Mouse (Mus musculus) kidney, embryonic 16.5 days (tissue): ENCODE results near the gene Hnmt. TPM values are rescaled to one million over a fixed set of nuclear protein-coding genes. Genes with fewer than 3 reads are reported as not detected.
"Not testable (repeated sequence)": the region's sequence is repeated elsewhere in the genome, so short reads cannot be mapped to it uniquely, and the experiment has no call there.

ENCODE experiments used
- ATAC-seq: fragments of 200-750 bp; cut with Nextera tagmentation; 2 replicates; pipeline ENCODE4 v1.8.0; 2017; ENCODE audit warnings: moderate TSS enrichment; ENCODE audit not compliant: low FRiP score, low TSS enrichment
- H3K27ac ChIP-seq: fragments of 300-500 bp; sonication (generic); 2 replicates; pipeline ENCODE4 v1.5.1; 2014; ENCODE audit warnings: low read length
- H3K27me3 ChIP-seq: fragments of 300-500 bp; sonication (generic); 2 replicates; pipeline ENCODE4 v1.6.1; 2014; ENCODE audit warnings: low read length, control low read depth, mixed read lengths; ENCODE audit not compliant: insufficient read depth
- H3K36me3 ChIP-seq: fragments of 300-500 bp; sonication (generic); 2 replicates; pipeline ENCODE4 v1.6.1; 2014; ENCODE audit warnings: low read length, control low read depth, mixed read lengths; ENCODE audit not compliant: insufficient read depth
- H3K4me1 ChIP-seq: fragments of 300-500 bp; sonication (generic); 2 replicates; pipeline ENCODE4 v1.6.1; 2014; ENCODE audit warnings: low read length, control low read depth, mixed read lengths; ENCODE audit not compliant: insufficient read depth
- H3K4me2 ChIP-seq: fragments of 300-500 bp; sonication (generic); replicated peaks from 2 replicates; pipeline ENCODE4 v1.6.1; 2014; ENCODE audit warnings: low read depth, low read length
- H3K4me3 ChIP-seq: fragments of 300-500 bp; sonication (generic); 2 replicates; pipeline ENCODE4 v1.5.1; 2014; ENCODE audit warnings: mild to moderate bottlenecking, low read length
- H3K9ac ChIP-seq: fragments of 300-500 bp; sonication (generic); replicated peaks from 2 replicates; pipeline ENCODE4 v1.6.1; 2014; ENCODE audit warnings: low read length
- H3K9me3 ChIP-seq: fragments of 300-500 bp; sonication (generic); 2 replicates; pipeline ENCODE4 v1.6.1; 2016; ENCODE audit warnings: low read length, control low read depth
- WGBS: fragments of 180-500 bp; shearing (Covaris S2); extraction: QIAGEN DNeasy Blood & Tissue Kit; methylation state at CpG from one replicate; pipeline ENCODE4 v1.1.7; 2014; 5-methylcytosine and 5-hydroxymethylcytosine counted together
- polyA plus RNA-seq: library from polyadenylated mRNA; unstranded; fragments of >200 nt; fragmentation: Nextera tagmentation; extraction: Ambion mirVana; gene quantifications from 2 replicates; pipeline ENCODE4 v1.2.1, GENCODE M21; 2015

The Hnmt gene
- polyA plus RNA-seq = 1.4 and 1.6 TPM in 2 replicates

- H3K36me3 ChIP-seq = no peaks in the 10 kb centered on the region
These were observed at the start of gene Hnmt for GRCm38 (mm10) chr2:24049344-24049990. Gene Hnmt (minus strand): TSS chr2:24049394.

DNA sequence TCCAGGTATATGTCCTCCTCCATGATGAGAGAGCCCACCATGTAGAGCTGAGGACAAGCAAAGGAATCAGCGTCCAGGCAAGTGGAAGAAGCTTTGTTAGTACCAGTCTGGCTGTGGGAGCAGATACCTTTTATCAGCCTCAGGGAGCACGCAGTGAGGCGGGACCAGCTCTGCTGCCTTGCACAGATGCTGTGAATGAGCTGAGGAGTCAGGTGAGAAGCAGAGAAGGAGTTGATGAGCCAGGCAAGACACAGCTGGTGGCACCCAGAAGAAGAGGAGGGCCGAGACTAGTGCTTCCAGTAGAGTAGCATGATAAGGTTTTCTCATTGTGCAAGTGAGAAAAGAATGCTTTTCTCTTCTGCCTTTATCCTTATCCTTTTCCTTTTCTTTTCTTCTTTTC, 47.3 kb upstream of the Hnmt start, which contains the start of gene Tbpl2:
Gene Tbpl2 (minus strand): TSS at position 101 of the 400 bp plus-strand sequence.
- Histone ChIP-seq H3K4me2 (no peak within 1 kb of the TSS), H3K36me3 (no peaks in the 10 kb centered on the region), H3K4me3 (no peak within 1 kb of the TSS), H3K9me3 (no peaks in the 10 kb centered on the region), H3K27ac (no peak within 1 kb of the TSS), H3K9ac (no peak within 1 kb of the TSS), H3K27me3 (no peaks in the 10 kb centered on the region), H3K4me1 (no peaks in the 10 kb centered on the region)
- WGBS = 78% methylated on average over 4 of the region's 4 CpGs
- ATAC-seq = no peak

More at GRCm38 (mm10) chr2:24049344-24049990, at the start of gene Hnmt:
- Histone ChIP-seq H3K9me3 (no peaks in the 10 kb centered on the region), H3K4me1 (no peaks in the 10 kb centered on the region), H3K9ac (peak within 1 kb of the TSS; percentile 52; the same call in 1 of the 2 replicates), H3K4me3 (peak within 1 kb of the TSS; percentile 35), H3K4me2 (peak within 1 kb of the TSS; percentile 57), H3K27me3 (no peaks in the 10 kb centered on the region), H3K27ac (peak within 1 kb of the TSS; percentile 23; the same call in 1 of the 2 replicates)
- WGBS = 49% methylated on average over 7 of the region's 7 CpGs
- ATAC-seq = no peak

GRCm38 (mm10) chr2:24090921-24091320, 41.7 kb upstream of the Hnmt start:
- Histone ChIP-seq H3K4me2 (no peak overlapping the region), H3K27me3 (no peaks in the 10 kb centered on the region), H3K4me3 (no peak overlapping the region), H3K9ac (no peak overlapping the region), H3K27ac (no peak overlapping the region), H3K9me3 (no peaks in the 10 kb centered on the region), H3K36me3 (no peaks in the 10 kb centered on the region), H3K4me1 (no peaks in the 10 kb centered on the region)
- ATAC-seq = no peak
- WGBS = 79% methylated on average over 1 of the region's 1 CpGs

DNA sequence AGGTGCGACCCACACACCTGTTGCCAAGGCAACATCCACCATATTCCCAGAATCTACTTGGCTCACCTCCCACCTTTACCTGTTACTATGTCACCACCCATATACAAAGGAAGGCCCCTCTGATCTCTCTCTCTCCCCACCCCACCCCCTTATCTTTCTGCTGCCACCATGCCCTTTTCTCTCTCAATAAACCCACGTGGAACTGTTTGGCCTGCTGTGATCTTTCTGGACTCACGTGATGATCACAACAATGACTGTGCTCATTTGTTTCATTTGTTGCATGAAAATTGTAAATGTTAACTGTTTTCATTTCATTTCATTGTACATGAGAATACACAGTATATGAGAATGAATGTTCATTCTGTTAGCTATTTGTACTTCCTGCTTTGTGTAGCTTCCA, 1.3 kb upstream of the Hnmt start:
- WGBS = 87% methylated on average over 3 of the region's 3 CpGs
- H3K4me2 ChIP-seq = no peak overlapping the region

DNA sequence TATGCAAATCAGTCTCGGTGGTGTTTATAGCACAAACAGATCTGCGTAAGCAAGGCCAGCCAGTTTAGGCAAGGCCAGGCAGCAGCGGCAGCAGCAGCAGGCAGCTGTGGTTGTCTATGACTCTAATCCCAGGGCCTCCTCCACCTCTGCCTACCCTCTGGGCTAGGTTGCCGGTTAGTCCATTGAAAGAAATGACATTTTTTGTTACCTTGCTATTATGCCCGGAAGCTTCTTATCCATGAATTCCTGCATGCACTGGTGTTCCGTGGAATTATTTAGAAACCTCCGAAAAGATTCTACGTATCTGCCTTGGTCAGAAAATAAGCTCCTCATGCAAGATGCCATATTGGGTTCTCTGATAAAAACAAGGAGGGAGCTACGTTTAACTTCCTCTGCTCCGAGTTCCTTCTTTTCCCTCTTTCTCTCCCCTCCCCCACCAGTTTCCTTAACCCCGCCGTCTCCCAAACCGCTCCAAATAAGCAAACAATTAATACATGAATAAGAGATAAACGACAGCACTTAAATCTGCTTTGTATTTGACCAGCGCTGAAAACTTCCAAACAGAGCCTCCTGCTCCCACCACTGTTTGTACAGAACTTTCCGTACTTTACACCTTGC, 605 bp downstream of the Hnmt start:
- peak; percentile 86; the same call in 1 of the 2 replicates for ATAC-seq
- Histone ChIP-seq H3K27ac (peak overlapping the region; percentile 23; the same call in 1 of the 2 replicates), H3K9ac (peak overlapping the region; percentile 52; the same call in 1 of the 2 replicates)

More for the DNA sequence above, 1.3 kb upstream of the Hnmt start:
- no peak overlapping the region for H3K9ac ChIP-seq
- ATAC-seq = no peak
- H3K27me3 ChIP-seq = no peaks in the 10 kb centered on the region
- H3K9me3 ChIP-seq = no peaks in the 10 kb centered on the region
- H3K27ac ChIP-seq = no peak overlapping the region
- no peaks in the 10 kb centered on the region for H3K36me3 ChIP-seq
- no peaks in the 10 kb centered on the region for H3K4me1 ChIP-seq
- no peak overlapping the region for H3K4me3 ChIP-seq

GRCm38 (mm10) chr2:24047551-24048479, 1.4 kb downstream of the Hnmt start:
- H3K27me3 ChIP-seq = no peaks in the 10 kb centered on the region
- ATAC-seq = no peak
- H3K4me2 ChIP-seq = peak overlapping the region; percentile 57
- no peaks in the 10 kb centered on the region for H3K9me3 ChIP-seq
- H3K27ac ChIP-seq = no peak overlapping the region
- no peaks in the 10 kb centered on the region for H3K36me3 ChIP-seq
- H3K9ac ChIP-seq = peak overlapping the region; percentile 52; the same call in 1 of the 2 replicates
- 68% methylated on average over 6 of the region's 6 CpGs for WGBS
- H3K4me1 ChIP-seq = no peaks in the 10 kb centered on the region
- peak overlapping the region; percentile 35 for H3K4me3 ChIP-seq

More for the DNA sequence above, 605 bp downstream of the Hnmt start:
- WGBS = 15% methylated on average over 16 of the region's 16 CpGs
- H3K9me3 ChIP-seq = no peaks in the 10 kb centered on the region
- peak overlapping the region; percentile 57 for H3K4me2 ChIP-seq
- no peaks in the 10 kb centered on the region for H3K27me3 ChIP-seq
- H3K36me3 ChIP-seq = no peaks in the 10 kb centered on the region
- H3K4me3 ChIP-seq = peak overlapping the region; percentile 35
- H3K4me1 ChIP-seq = no peaks in the 10 kb centered on the region

GRCm38 (mm10) chr2:24042901-24043300, 6.3 kb downstream of the Hnmt start:
- Histone ChIP-seq H3K4me3 (no peak overlapping the region), H3K27ac (no peak overlapping the region), H3K9me3 (no peaks in the 10 kb centered on the region), H3K9ac (no peak overlapping the region), H3K4me2 (no peak overlapping the region), H3K36me3 (no peaks in the 10 kb centered on the region), H3K4me1 (no peaks in the 10 kb centered on the region), H3K27me3 (no peaks in the 10 kb centered on the region)
- WGBS = 83% methylated on average over 1 of the region's 1 CpGs
- ATAC-seq = no peak

- H3K27ac ChIP-seq = no peak overlapping the region
- 87% methylated on average over 1 of the region's 1 CpGs for WGBS
- no peaks in the 10 kb centered on the region for H3K36me3 ChIP-seq
- ATAC-seq = no peak
- no peak overlapping the region for H3K4me2 ChIP-seq
- H3K4me3 ChIP-seq = no peak overlapping the region
- H3K27me3 ChIP-seq = no peaks in the 10 kb centered on the region
- no peak overlapping the region for H3K9ac ChIP-seq
- no peaks in the 10 kb centered on the region for H3K9me3 ChIP-seq
- no peaks in the 10 kb centered on the region for H3K4me1 ChIP-seq
These were observed 8.7 kb downstream of the Hnmt start for GRCm38 (mm10) chr2:24040531-24040930.

GRCm38 (mm10) chr2:24019386-24019785, 29.8 kb downstream of the Hnmt start:
- H3K9me3 ChIP-seq, H3K27me3 ChIP-seq, ATAC-seq, H3K4me3 ChIP-seq, H3K4me1 ChIP-seq, H3K27ac ChIP-seq, H3K36me3 ChIP-seq, H3K4me2 ChIP-seq, H3K9ac ChIP-seq: not testable (repeated sequence)
